38 mouse cellular contexts compared by ENCODE assay signal in the genomic region with DNA sequence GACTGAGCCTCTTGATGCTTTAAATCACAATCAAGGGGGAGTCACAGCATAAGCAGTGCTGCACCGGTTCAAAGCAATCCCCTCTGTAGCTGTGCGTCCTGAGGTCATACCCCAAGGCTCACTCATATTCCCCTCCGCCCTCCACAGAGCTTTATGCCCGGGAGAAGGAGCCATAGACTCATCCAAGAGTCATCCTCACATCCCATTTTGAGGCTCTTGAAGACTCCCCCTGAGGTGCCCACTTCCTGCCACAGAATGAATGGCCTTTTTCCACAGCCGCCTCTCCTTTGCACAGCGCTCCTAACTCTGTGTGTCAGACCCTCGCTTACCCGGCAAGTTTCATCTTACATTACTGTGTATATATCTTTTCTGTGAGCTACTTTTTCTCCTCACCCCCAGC. TPM values are rescaled to one million over a fixed set of nuclear protein-coding genes. Genes with fewer than 3 reads are reported as not detected.
"Had no signal": no experiment of that assay in that cellular context is flagged by ENCODE, and none has a peak within 500 bp of the region (broad histone marks: within the 10 kb centered on the region; RNA-seq: fewer than 3 reads in every experiment).

No protein-coding gene starts in this region.

- H3K4me2 ChIP-seq: heart, embryonic 11.5 days; heart, embryonic 13.5 days; heart, embryonic 15.5 days; hindbrain, embryonic 13.5 days; hindbrain, embryonic 15.5 days; kidney, embryonic 15.5 days; limb, embryonic 13.5 days; limb, embryonic 15.5 days; liver, embryonic 12.5 days had no signal

- H3K9me3 ChIP-seq: heart, embryonic 13.5 days; heart, embryonic 15.5 days; hindbrain, embryonic 13.5 days; hindbrain, embryonic 15.5 days; kidney, embryonic 15.5 days; limb, embryonic 13.5 days; limb, embryonic 15.5 days; liver, embryonic 12.5 days had no signal

- H3K36me3 ChIP-seq: heart, embryonic 13.5 days; heart, embryonic 15.5 days; hindbrain, embryonic 13.5 days; hindbrain, embryonic 15.5 days; kidney, embryonic 15.5 days; limb, embryonic 13.5 days; limb, embryonic 15.5 days; liver, embryonic 12.5 days had no signal

- H3K4me1 ChIP-seq: heart, embryonic 15.5 days; hindbrain, embryonic 13.5 days; hindbrain, embryonic 15.5 days; kidney, embryonic 15.5 days; limb, embryonic 13.5 days; limb, embryonic 15.5 days; liver, embryonic 12.5 days had no signal

- DNase-seq: gastrocnemius, postnatal 14 days; gastrocnemius, postnatal 36 days; heart, adult 2 months; heart, postnatal 14 days; kidney, adult 11 months; kidney, adult 2 months; kidney, adult 9 months; kidney, postnatal 14 days; kidney, postnatal 36 days; left cerebral cortex, postnatal 4 days had no signal

- H3K27ac ChIP-seq: heart, adult 2 months; heart, embryonic 13.5 days; heart, embryonic 15.5 days; hindbrain, embryonic 13.5 days; hindbrain, embryonic 15.5 days; hindbrain, postnatal 0 days; kidney, embryonic 15.5 days; kidney, postnatal 0 days; layer of hippocampus, adult 2 months; limb, embryonic 13.5 days; limb, embryonic 15.5 days; liver, embryonic 12.5 days; liver, embryonic 14.5 days had no signal

- H3K4me3 ChIP-seq: heart, adult 2 months; heart, embryonic 13.5 days; heart, embryonic 15.5 days; hindbrain, embryonic 13.5 days; hindbrain, embryonic 15.5 days; kidney, embryonic 15.5 days; layer of hippocampus, adult 2 months; limb, embryonic 13.5 days; limb, embryonic 15.5 days; liver, embryonic 12.5 days had no signal

- H3K27me3 ChIP-seq: heart, embryonic 13.5 days; heart, embryonic 15.5 days; hindbrain, embryonic 13.5 days; hindbrain, embryonic 15.5 days; kidney, embryonic 15.5 days; limb, embryonic 13.5 days; limb, embryonic 15.5 days; liver, embryonic 12.5 days had no signal

RNA-seq across cellular contexts. Expression of a gene that starts 17.6 kb away (rescaled TPM):
- total RNA-seq: gastrocnemius, postnatal 14 days; heart, adult 2 months; heart, postnatal 14 days; hindbrain, postnatal 0 days; layer of hippocampus, adult 2 months; layer of hippocampus, postnatal 10 days; layer of hippocampus, postnatal 25 days; left cerebral cortex, adult 18-20 months; left cerebral cortex, adult 8-10 months; left cerebral cortex, postnatal 10 days; left cerebral cortex, postnatal 25 days; left cerebral cortex, postnatal 4 days; liver, adult 2 months had no signal
- polyA plus RNA-seq: heart, adult 2 months; heart, embryonic 13.5 days; heart, embryonic 15.5 days; heart, postnatal 0 days; hindbrain, embryonic 13.5 days; hindbrain, embryonic 15.5 days; hindbrain, postnatal 0 days; intestine, embryonic 14.5 days; intestine, embryonic 16.5 days; kidney, adult 2 months; limb, embryonic 13.5 days; liver, adult 2 months had no signal

RNA-seq across cellular contexts. Expression of a gene that starts 23.6 kb away (rescaled TPM):
- total RNA-seq: gastrocnemius, adult 8-10 months; gastrocnemius, postnatal 14 days; gastrocnemius, postnatal 36 days; heart, adult 2 months; heart, postnatal 14 days; hematopoietic stem cell, adult 5-6 weeks; hindbrain, postnatal 0 days; layer of hippocampus, adult 2 months; layer of hippocampus, postnatal 10 days; layer of hippocampus, postnatal 25 days; left cerebral cortex, adult 18-20 months; left cerebral cortex, adult 8-10 months; left cerebral cortex, postnatal 10 days; left cerebral cortex, postnatal 25 days; left cerebral cortex, postnatal 4 days; liver, adult 2 months had no signal
- polyA plus RNA-seq: gonadal fat pad, adult 2 months; heart, adult 2 months; heart, embryonic 13.5 days; heart, embryonic 15.5 days; heart, postnatal 0 days; hindbrain, embryonic 13.5 days; hindbrain, embryonic 15.5 days; hindbrain, postnatal 0 days; intestine, embryonic 16.5 days; limb, embryonic 11.5 days; limb, embryonic 13.5 days; limb, embryonic 15.5 days; liver, adult 2 months had no signal

RNA-seq across cellular contexts. Expression of a gene that starts 29.3 kb away (rescaled TPM):
- total RNA-seq: gastrocnemius, adult 8-10 months; heart, adult 2 months; heart, postnatal 14 days; hematopoietic stem cell, adult 5-6 weeks; hindbrain, postnatal 0 days; layer of hippocampus, adult 2 months; layer of hippocampus, postnatal 10 days; layer of hippocampus, postnatal 25 days; left cerebral cortex, adult 18-20 months; left cerebral cortex, adult 8-10 months; left cerebral cortex, postnatal 10 days; left cerebral cortex, postnatal 25 days; left cerebral cortex, postnatal 4 days; liver, adult 2 months had no signal
- polyA plus RNA-seq: heart, adult 2 months; heart, embryonic 13.5 days; heart, embryonic 15.5 days; heart, postnatal 0 days; hindbrain, embryonic 11.5 days; hindbrain, embryonic 13.5 days; hindbrain, embryonic 15.5 days; hindbrain, postnatal 0 days; intestine, embryonic 14.5 days; intestine, embryonic 16.5 days; kidney, adult 2 months; limb, embryonic 11.5 days; limb, embryonic 13.5 days; liver, adult 2 months had no signal

RNA-seq across cellular contexts. Expression of a gene that starts 35.3 kb away (rescaled TPM):
- total RNA-seq: heart, adult 2 months; heart, postnatal 14 days; hematopoietic stem cell, adult 5-6 weeks; hindbrain, postnatal 0 days; layer of hippocampus, adult 2 months; layer of hippocampus, postnatal 10 days; layer of hippocampus, postnatal 25 days; left cerebral cortex, adult 18-20 months; left cerebral cortex, adult 8-10 months; left cerebral cortex, postnatal 10 days; left cerebral cortex, postnatal 25 days; left cerebral cortex, postnatal 4 days; liver, adult 2 months had no signal
- polyA plus RNA-seq: heart, adult 2 months; heart, embryonic 15.5 days; hindbrain, embryonic 11.5 days; hindbrain, embryonic 13.5 days; hindbrain, embryonic 15.5 days; hindbrain, postnatal 0 days; intestine, embryonic 16.5 days; limb, embryonic 13.5 days; limb, embryonic 15.5 days; liver, adult 2 months had no signal

RNA-seq across cellular contexts. Expression of a gene that starts 45.2 kb away (rescaled TPM):
- total RNA-seq: gastrocnemius, postnatal 36 days; hematopoietic stem cell, adult 5-6 weeks; hindbrain, postnatal 0 days; layer of hippocampus, adult 2 months; layer of hippocampus, postnatal 10 days; layer of hippocampus, postnatal 25 days; left cerebral cortex, adult 18-20 months; left cerebral cortex, adult 8-10 months; left cerebral cortex, postnatal 10 days; left cerebral cortex, postnatal 25 days; left cerebral cortex, postnatal 4 days; liver, adult 2 months had no signal
- polyA plus RNA-seq: hindbrain, embryonic 15.5 days; hindbrain, postnatal 0 days; kidney, adult 2 months; limb, embryonic 15.5 days; liver, adult 2 months had no signal
